Mouse (Mus musculus) G1E (cell line): ENCODE data around the gene Vmp1.

Experiments
- CTCF ChIP-seq: IDR thresholded peaks from 2 replicates; pipeline ENCODE4 v1.5.1; 2012; ENCODE audit warnings: low read depth, low read length, inconsistent platforms, mixed read lengths
- GATA2 ChIP-seq: IDR thresholded peaks from 2 replicates; pipeline ENCODE4 v1.6.1; 2012; ENCODE audit warnings: low read depth, low read length, inconsistent platforms, borderline replicate concordance
- TAL1 ChIP-seq: conservative IDR thresholded peaks from 2 replicates; pipeline ENCODE4 v1.6.1; 2012; ENCODE audit warnings: low read depth, low read length, inconsistent platforms, mixed read lengths

GRCm38 (mm10) chr11:86644553-86644952 lies 39.1 kb downstream of the Vmp1 start:
- TF ChIP-seq CTCF (no peak), GATA2 (no peak), TAL1 (no peak)
